Mouse (Mus musculus) kidney, adult 10 weeks (tissue): ENCODE results near the gene Rps27rt. TPM values are rescaled to one million over a fixed set of nuclear protein-coding genes. Genes with fewer than 3 reads are reported as not detected.

ENCODE experiments used
- polyA plus RNA-seq: library from polyadenylated mRNA; stranded (reverse); fragments of 350-450 nt; fragmentation: Illumina TruSeq; extraction: RNeasy Lipid Tissue Mini Kit (QIAGEN cat#74804); gene quantifications from one replicate; pipeline ENCODE4 v1.2.3, GENCODE M21; 2014; ENCODE audit warnings: low read depth, low replicate concordance

The Rps27rt gene
- polyA plus RNA-seq = 55.1 TPM

DNA sequence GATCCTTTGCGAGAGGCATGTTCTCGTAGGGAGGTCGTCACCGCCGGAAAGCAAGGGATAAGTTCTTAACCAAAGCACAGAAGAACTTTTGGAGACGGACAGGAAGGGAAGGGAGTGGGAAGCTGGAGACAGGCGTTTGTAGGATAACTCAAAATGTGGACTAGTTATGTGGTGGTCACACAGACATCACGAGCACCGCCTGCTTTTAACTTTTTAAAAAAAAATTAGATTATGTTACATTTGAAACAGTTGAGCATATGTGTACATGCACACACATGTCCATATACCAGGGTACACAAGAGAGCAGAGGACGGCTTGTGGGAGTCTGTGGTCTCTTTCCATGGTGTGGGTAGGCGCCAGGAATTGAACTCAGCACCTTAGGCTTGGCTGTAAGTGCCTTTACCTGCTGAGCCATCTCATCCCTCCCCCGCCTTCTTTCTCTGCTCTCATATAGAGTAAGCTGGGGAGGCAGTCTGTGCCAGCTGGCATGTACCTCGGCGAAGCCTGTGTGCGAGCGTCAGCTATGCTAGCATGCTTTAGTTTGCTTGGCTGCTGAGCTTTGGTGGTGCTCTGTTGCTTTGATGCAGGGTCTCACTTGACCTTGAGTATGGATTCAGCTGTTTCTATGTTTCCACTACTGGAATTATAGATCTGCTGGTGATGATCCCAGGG is at the start of gene Rps27rt:
Gene Rps27rt, minus strand, starts transcription at position 51 of the 672 bp plus-strand sequence.

DNA sequence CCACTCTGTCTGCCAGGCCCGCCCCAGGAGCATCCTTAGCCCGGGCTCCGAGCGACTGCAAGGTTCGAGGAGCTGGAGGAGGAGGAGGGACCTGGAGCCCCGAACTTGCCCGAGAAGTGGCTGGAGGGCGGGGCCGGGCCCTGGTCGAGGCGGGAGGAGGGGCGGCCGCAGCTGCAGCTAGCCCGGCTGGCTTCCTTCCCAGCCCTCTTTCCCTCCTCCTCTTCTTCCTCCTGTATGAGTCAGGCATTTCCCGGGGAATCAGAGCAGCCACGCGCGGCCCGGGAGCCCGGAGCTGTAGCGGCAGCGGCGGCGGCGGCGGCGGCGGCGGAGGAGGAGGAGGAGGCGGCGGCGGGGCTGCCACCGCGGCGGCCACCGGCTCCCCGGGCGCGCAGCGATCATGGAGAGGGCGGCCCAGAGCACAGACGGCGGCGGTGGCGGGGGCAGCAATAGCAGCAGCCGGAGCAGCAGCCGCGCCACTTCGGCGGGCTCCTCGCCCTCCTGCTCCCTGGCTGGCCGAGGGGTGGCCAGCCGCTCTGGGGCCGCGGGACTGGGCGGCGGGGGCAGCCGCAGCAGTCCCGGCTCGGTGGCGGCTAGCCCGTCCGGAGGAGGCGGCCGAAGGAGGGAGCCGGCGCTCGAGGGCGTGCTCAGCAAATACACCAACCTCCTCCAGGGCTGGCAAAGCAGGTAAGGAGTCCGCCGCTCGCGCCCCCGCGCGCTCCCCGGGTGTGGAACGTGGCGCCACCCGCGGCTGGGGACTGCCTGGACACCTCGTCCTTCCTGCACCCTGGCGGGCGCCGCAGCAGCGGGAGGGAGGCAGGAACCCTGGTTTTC is 4.0 kb downstream of the Rps27rt start, which contains the start of gene Osbpl10:
Gene Osbpl10, plus strand, starts transcription at position 289 of the 831 bp plus-strand sequence.

DNA sequence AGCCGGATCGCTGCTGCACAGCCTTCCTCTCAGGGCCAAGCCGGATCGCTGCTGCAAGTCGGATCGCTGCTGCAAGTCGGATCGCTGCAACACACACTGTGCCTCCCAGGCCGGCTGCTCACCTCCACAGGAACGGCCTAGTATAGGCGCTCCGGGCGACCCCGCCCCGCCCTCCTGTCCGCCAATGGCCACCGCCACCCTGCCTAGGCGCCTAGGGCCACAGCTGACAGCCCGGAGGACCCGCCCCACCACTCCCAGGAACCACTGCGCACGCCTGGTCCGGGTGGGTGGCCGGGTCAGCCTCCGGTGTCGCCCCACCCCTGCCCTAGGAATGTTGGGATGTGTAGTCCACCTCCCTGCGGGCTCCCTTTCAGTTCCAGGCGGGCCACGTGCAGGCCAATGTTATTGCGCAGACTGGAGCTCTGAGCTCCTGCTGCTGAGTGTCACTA is 48.8 kb downstream of the Rps27rt start, which contains the start of gene Gpd1l:
Gene Gpd1l, minus strand, starts transcription at position 265 of the 449 bp plus-strand sequence.

Other genes with a start within 250 kb of the Rps27rt start
- 0.97 TPM for gene Cmtm7, start 200.9 kb downstream of the Rps27rt start, polyA plus RNA-seq
- 12.5 TPM for gene Cmtm8, start 138.6 kb downstream of the Rps27rt start, polyA plus RNA-seq
- 45.0 TPM for gene Gpd1l, start 48.8 kb downstream of the Rps27rt start, polyA plus RNA-seq
- gene Osbpl10, start 4.2 kb downstream of the Rps27rt start, polyA plus RNA-seq = 0.77 TPM